Mouse (Mus musculus): ENCODE data around the gene Zmiz1. TPM values are rescaled to one million over a fixed set of nuclear protein-coding genes. Genes with fewer than 3 reads are reported as not detected.

Gene Zmiz1
- total RNA-seq, 1 experiment from 2014 or later = 9.8 TPM

DNA sequence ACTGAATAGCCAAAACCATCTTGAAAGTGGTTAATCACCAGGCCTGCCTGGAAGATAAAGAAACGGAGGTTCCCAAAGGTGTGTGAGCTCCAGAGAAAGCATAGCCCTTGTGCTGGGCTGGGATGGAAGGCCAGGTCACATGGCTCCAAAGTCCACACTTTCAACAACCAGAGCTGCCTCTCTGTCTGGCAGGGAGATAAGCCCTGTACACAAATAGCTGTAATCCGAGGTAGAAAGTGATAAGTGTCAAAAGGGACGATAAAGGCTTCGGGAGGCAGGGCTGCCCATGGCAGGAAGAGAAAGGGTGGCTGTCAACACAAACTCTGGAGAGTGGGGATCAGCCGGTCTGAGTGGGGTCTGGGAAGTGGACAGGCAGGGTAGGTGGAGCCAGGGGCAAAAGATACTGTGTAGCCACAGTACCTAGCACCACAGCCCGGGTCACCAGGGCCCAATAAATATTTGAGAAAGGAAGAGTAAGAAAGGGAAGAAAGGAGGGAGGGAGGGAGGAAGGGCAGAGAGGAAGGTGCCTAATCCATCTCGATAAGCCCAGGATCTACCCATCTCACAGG lies 7.8 kb upstream of the Zmiz1 start:
- no peak for ATAC-seq (replicated peaks in 1 of 2; ENCODE audit: insufficient read depth in 1 of 2, low FRiP score in 2 of 2, low TSS enrichment in 1 of 2, low read depth in 1 of 2, poor library complexity in 2 of 2, severe bottlenecking in 2 of 2)

DNA sequence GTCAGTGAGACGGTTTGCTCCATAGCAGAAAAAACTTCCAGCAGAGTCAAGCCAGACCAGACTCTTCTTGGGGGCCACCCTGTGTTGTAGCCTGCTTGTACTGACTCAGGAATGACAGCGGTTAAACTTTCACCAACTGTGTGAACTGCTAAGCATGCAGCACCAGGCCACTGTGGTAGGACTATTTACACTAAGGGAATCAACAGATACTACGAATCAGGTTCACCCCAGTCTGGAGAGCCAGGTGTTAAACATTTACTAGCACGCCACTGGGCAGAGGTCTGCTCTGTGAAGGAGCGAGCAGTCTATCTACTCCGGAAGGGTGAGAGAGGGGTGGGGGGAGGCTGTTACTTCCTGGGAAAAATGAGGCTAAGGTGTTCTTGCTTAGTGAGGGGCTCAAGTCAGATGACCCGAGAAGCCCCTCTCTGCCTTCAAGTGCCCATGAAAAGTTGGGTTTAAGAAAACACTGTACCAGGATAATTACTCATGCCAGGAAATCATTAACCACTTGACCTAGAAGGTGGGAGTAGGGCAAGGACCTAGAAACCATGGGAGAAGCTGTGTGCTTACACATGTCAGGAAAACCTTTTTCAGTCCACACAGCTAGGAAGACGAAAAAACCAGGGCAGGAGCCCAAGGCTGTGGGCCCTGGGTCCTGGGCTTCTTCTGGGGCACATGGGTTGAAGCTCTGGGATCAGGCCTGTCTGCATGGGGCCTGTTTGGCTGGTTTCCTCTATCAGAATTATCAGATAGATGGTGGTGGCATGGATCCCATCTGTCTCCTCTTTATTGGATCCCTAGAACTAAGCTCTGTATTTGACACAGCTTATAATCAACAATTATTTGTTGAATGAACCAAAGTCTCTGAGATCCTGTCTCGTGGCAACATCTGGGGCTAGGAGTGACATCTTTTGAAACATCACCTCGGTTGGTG lies 7.0 kb upstream of the Zmiz1 start:
- no peak for ATAC-seq (replicated peaks in 1 of 2; ENCODE audit: insufficient read depth in 1 of 2, low FRiP score in 2 of 2, low TSS enrichment in 1 of 2, low read depth in 1 of 2, poor library complexity in 2 of 2, severe bottlenecking in 2 of 2)

DNA sequence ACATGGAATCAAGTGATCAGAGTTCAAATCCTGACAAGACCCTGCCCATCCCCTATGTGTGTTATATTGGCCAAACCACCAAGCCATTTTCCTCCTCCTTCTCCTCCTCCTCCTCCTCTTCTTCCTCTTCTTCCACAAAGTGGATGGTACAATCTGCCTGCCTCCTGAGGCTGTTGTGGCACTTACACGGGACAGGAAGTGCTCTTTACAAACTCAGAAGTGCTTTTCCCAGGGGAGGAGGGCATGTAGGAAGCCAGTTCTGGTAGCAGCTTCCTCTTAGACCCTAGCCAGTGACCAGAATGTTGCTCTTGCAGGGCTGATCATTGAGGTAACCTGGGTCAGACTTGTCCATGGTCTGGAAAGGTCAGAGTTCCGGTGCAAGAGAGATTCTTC lies 6.4 kb upstream of the Zmiz1 start:
- no peak for ATAC-seq (replicated peaks in 1 of 2; ENCODE audit: insufficient read depth in 1 of 2, low FRiP score in 2 of 2, low TSS enrichment in 1 of 2, low read depth in 1 of 2, poor library complexity in 2 of 2, severe bottlenecking in 2 of 2)

- ATAC-seq (replicated peaks in 1 of 2; ENCODE audit: insufficient read depth in 1 of 2, low FRiP score in 2 of 2, low TSS enrichment in 1 of 2, low read depth in 1 of 2, poor library complexity in 2 of 2, severe bottlenecking in 2 of 2) = no peak
Measured at GRCm38 (mm10) chr14:25454066-25454760, 4.8 kb upstream of the Zmiz1 start.

GRCm38 (mm10) chr14:25456666-25457433 lies 2.1 kb upstream of the Zmiz1 start:
- no peak for ATAC-seq (replicated peaks in 1 of 2; ENCODE audit: insufficient read depth in 1 of 2, low FRiP score in 2 of 2, low TSS enrichment in 1 of 2, low read depth in 1 of 2, poor library complexity in 2 of 2, severe bottlenecking in 2 of 2)

- ATAC-seq (replicated peaks in 1 of 2; ENCODE audit: insufficient read depth in 1 of 2, low FRiP score in 2 of 2, low TSS enrichment in 1 of 2, low read depth in 1 of 2, poor library complexity in 2 of 2, severe bottlenecking in 2 of 2) = peak; percentile 51 to 59
Measured at GRCm38 (mm10) chr14:25457434-25457957, 1.5 kb upstream of the Zmiz1 start.

GRCm38 (mm10) chr14:25458111-25459015 lies 622 bp upstream of the Zmiz1 start:
- no peak for ATAC-seq (replicated peaks in 1 of 2; ENCODE audit: insufficient read depth in 1 of 2, low FRiP score in 2 of 2, low TSS enrichment in 1 of 2, low read depth in 1 of 2, poor library complexity in 2 of 2, severe bottlenecking in 2 of 2)

GRCm38 (mm10) chr14:25459394-25459997 lies 511 bp downstream of the Zmiz1 start:
- no peak for ATAC-seq (replicated peaks in 1 of 2; ENCODE audit: insufficient read depth in 1 of 2, low FRiP score in 2 of 2, low TSS enrichment in 1 of 2, low read depth in 1 of 2, poor library complexity in 2 of 2, severe bottlenecking in 2 of 2)

GRCm38 (mm10) chr14:25459998-25460800 lies 1.2 kb downstream of the Zmiz1 start:
- peak; percentile 6 to 13; a peak in 1 of 4 replicates for ATAC-seq (replicated peaks in 1 of 2; ENCODE audit: insufficient read depth in 1 of 2, low FRiP score in 2 of 2, low TSS enrichment in 1 of 2, low read depth in 1 of 2, poor library complexity in 2 of 2, severe bottlenecking in 2 of 2)

DNA sequence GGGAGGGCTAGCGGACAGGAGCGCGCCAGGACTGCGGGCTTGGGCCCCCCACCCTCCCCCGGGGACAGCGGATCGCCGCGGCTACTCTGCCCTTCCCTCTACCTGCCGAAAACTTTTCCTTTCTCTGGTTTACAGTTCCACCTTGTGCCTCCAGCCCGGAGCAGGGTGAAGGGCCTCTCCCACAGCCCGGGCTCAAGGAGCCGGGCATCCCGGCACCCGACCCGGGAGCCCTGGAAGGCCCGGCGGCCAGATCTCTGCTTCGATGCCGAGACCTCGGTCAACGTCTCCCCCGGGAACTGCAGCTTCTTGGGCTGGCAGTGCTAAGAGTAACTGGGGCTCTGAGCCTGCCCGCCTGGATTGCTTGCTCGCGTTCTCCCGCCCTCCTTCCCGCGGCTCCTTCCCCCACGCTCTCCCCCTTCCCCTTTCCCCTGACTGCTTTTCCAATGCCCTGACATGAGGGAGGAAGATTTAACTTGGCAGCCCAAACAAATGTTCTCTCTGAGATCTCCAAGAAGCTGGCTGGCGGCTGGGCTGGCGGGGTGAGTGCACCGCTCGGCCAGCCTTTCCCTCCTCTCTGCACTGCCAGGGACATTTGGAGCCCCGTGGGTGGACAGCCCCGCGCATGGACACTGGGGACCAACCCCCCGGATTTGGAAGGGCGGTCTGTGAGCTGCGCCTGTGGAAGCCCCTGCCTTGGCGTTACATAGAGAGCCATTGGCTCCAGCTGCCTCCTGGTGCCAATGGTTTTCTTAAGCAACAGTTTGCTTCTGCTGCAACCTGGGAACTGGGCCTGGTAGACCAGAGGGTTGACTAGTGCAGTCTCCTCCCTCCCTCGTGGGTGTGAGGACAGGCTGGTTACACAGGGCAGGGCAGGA lies 2.1 kb downstream of the Zmiz1 start:
- no peak for ATAC-seq (replicated peaks in 1 of 2; ENCODE audit: insufficient read depth in 1 of 2, low FRiP score in 2 of 2, low TSS enrichment in 1 of 2, low read depth in 1 of 2, poor library complexity in 2 of 2, severe bottlenecking in 2 of 2)

GRCm38 (mm10) chr14:25461676-25462385 lies 2.8 kb downstream of the Zmiz1 start:
- ATAC-seq (replicated peaks in 1 of 2; ENCODE audit: insufficient read depth in 1 of 2, low FRiP score in 2 of 2, low TSS enrichment in 1 of 2, low read depth in 1 of 2, poor library complexity in 2 of 2, severe bottlenecking in 2 of 2) = no peak

- no peak for ATAC-seq (replicated peaks in 1 of 2; ENCODE audit: insufficient read depth in 1 of 2, low FRiP score in 2 of 2, low TSS enrichment in 1 of 2, low read depth in 1 of 2, poor library complexity in 2 of 2, severe bottlenecking in 2 of 2)
Measured at GRCm38 (mm10) chr14:25462975-25463374, 4.0 kb downstream of the Zmiz1 start.

DNA sequence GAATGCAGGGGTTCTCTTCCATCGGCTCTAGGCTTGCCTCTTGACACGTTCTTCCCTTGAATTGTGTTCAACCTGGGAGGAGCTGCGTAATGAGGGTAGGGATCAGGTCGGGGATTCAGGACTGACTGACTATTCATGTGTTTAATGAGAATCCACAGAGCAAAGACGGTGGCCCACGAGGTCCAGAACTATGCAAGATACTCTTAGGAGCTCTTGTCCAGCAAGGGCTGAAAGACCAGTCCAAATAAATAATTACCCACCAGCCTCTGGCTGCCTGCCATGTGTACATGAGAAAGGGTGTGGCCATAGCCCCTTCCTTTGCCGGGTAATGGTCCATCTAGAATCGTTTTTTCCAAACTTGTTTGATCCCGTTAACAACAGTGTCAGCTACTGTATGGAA lies 4.9 kb downstream of the Zmiz1 start:
- no peak for ATAC-seq (replicated peaks in 1 of 2; ENCODE audit: insufficient read depth in 1 of 2, low FRiP score in 2 of 2, low TSS enrichment in 1 of 2, low read depth in 1 of 2, poor library complexity in 2 of 2, severe bottlenecking in 2 of 2)
